7 mouse cellular contexts compared by ENCODE assay signal in genomic region chr3:96812395-96813091, GRCm38 (mm10). TPM values are rescaled to one million over a fixed set of nuclear protein-coding genes. Genes with fewer than 3 reads are reported as not detected.
DNase-seq lines count a peak whose midpoint lies in the region; ATAC-seq and TF ChIP-seq lines count a peak whose summit lies in the region.

No protein-coding gene starts in this region.

- WGBS in limb, embryonic 11.5 days = 39% methylated on average over 20 of the region's 20 CpGs
- WGBS in midbrain, embryonic 16.5 days = 43% methylated on average over 20 of the region's 20 CpGs

- no peaks in the 10 kb centered on the region for H3K9me3 ChIP-seq in limb, embryonic 11.5 days (ENCODE audit: control insufficient read depth, low read length)
- H3K9me3 ChIP-seq in midbrain, embryonic 16.5 days (replicated peaks; ENCODE audit: control insufficient read depth, low read length, poor library complexity, severe bottlenecking) = no peaks in the 10 kb centered on the region; the same call in 1 of the 2 replicates

- no peak overlapping the region for H3K9ac ChIP-seq in limb, embryonic 11.5 days (ENCODE audit: low read length)
- no peak overlapping the region for H3K9ac ChIP-seq in midbrain, embryonic 16.5 days (ENCODE audit: low read depth, low read length)

- H3K4me2 ChIP-seq in limb, embryonic 11.5 days (ENCODE audit: low read depth, severe bottlenecking) = no peak overlapping the region
- H3K4me2 ChIP-seq in midbrain, embryonic 16.5 days (ENCODE audit: low read length) = 0 out of 2 replicates have a peak overlapping the region, but pooled peaks have one; percentile 6

- DNase-seq in adrenal gland, adult 2 months = peak; percentile 78
- DNase-seq in kidney, adult 18-20 months = peak; percentile 90
- DNase-seq in limb, embryonic 11.5 days (ENCODE audit: low spot score) = peak; percentile 85
- DNase-seq in spleen, postnatal 10 days (ENCODE audit: low spot score in 2 of 2) = peak; percentile 71 to 88

- H3K4me3 ChIP-seq in cortical plate, adult 2 months (ENCODE audit: insufficient read depth, low read length) = no peak overlapping the region
- H3K4me3 ChIP-seq in limb, embryonic 11.5 days (ENCODE audit: low read depth, low read length) = no peak overlapping the region
- H3K4me3 ChIP-seq in midbrain, embryonic 16.5 days (ENCODE audit: low read depth, low read length) = no peak overlapping the region

- H3K36me3 ChIP-seq in limb, embryonic 11.5 days (ENCODE audit: control insufficient read depth, insufficient read depth, low read length) = no peaks in the 10 kb centered on the region
- H3K36me3 ChIP-seq in midbrain, embryonic 16.5 days (ENCODE audit: control insufficient read depth, insufficient read depth, low read length) = no peaks in the 10 kb centered on the region

- peaks cover 3% of the 10 kb centered on the region; the same call in 1 of the 2 replicates for H3K27me3 ChIP-seq in limb, embryonic 11.5 days (ENCODE audit: control insufficient read depth, insufficient read depth, low read length)
- no peaks in the 10 kb centered on the region for H3K27me3 ChIP-seq in midbrain, embryonic 16.5 days (ENCODE audit: control insufficient read depth, insufficient read depth, low read depth, low read length)

- ATAC-seq in granulocyte monocyte progenitor cell, adult 5-6 weeks (replicated peaks; ENCODE audit: poor library complexity, severe bottlenecking) = peak; percentile 71
- ATAC-seq in limb, embryonic 11.5 days (ENCODE audit: insufficient number of reproducible peaks, low FRiP score, low TSS enrichment, low read depth) = no peak
- no peak for ATAC-seq in midbrain, embryonic 16.5 days

- TF ChIP-seq POLR2A in cortical plate, adult 2 months (IDR thresholded peaks at IDR 0.05; ENCODE audit: extremely low read depth, insufficient read depth, low read length) = no peak

- no peaks in the 10 kb centered on the region for H3K4me1 ChIP-seq in cortical plate, adult 2 months (ENCODE audit: control insufficient read depth, insufficient read depth, low read length)
- H3K4me1 ChIP-seq in limb, embryonic 11.5 days (ENCODE audit: control insufficient read depth, insufficient read depth, low read length) = no peaks in the 10 kb centered on the region
- no peaks in the 10 kb centered on the region for H3K4me1 ChIP-seq in midbrain, embryonic 16.5 days (ENCODE audit: control insufficient read depth, insufficient read depth, low read length)

- H3K27ac ChIP-seq in cortical plate, adult 2 months (ENCODE audit: insufficient read depth, low read length) = no peak overlapping the region
- H3K27ac ChIP-seq in limb, embryonic 11.5 days (replicated peaks; ENCODE audit: low read depth, low read length) = no peak overlapping the region
- H3K27ac ChIP-seq in midbrain, embryonic 16.5 days (ENCODE audit: low read length) = no peak overlapping the region

- peak; percentile 47 for TF ChIP-seq CTCF in cortical plate, adult 2 months (IDR thresholded peaks at IDR 0.05; ENCODE audit: extremely low read depth, insufficient read depth, low read length)

RNA-seq across cellular contexts. Expression of gene Pdzk1, which starts 16.5 kb away (rescaled TPM):
- under 1 TPM; 0.26 to 0.35 TPM for total RNA-seq in adrenal gland, adult 2 months (2021)
- not detected in 2 replicates for polyA plus RNA-seq in adrenal gland, adult 2 months (2012; rRNA removed)
- polyA plus RNA-seq in cortical plate, adult 2 months (2012; rRNA removed) = 0.17 and 0.19 TPM in 2 replicates
- not detected in 2 replicates for total RNA-seq in granulocyte monocyte progenitor cell, adult 5-6 weeks (2014; fragmentation: Nextera tagmentation)
- total RNA-seq in granulocyte monocyte progenitor cell, adult 5-6 weeks (2017) = not detected in 2 replicates
- not detected in 2 replicates for polyA plus RNA-seq in limb, embryonic 11.5 days (2014; fragmentation: Nextera tagmentation; extraction: Ambion mirVana)
- polyA plus RNA-seq in midbrain, embryonic 16.5 days (2015; fragmentation: Nextera tagmentation; extraction: Ambion mirVana) = 0.60 and 0.68 TPM in 2 replicates

RNA-seq across cellular contexts. Expression of gene Cd160, which starts 16.6 kb away (rescaled TPM):
- total RNA-seq in adrenal gland, adult 2 months (2021) = not detected
- polyA plus RNA-seq in adrenal gland, adult 2 months (2012; rRNA removed) = 0.18 TPM in 1 of 2 replicates, not detected in the other
- 0.06 TPM in 1 of 2 replicates, not detected in the other for polyA plus RNA-seq in cortical plate, adult 2 months (2012; rRNA removed)
- not detected in 2 replicates for total RNA-seq in granulocyte monocyte progenitor cell, adult 5-6 weeks (2014; fragmentation: Nextera tagmentation)
- total RNA-seq in granulocyte monocyte progenitor cell, adult 5-6 weeks (2017) = 0.62 and 1.9 TPM in 2 replicates
- polyA plus RNA-seq in limb, embryonic 11.5 days (2014; fragmentation: Nextera tagmentation; extraction: Ambion mirVana) = 0.20 and 0.21 TPM in 2 replicates
- 0.27 and 0.48 TPM in 2 replicates for polyA plus RNA-seq in midbrain, embryonic 16.5 days (2015; fragmentation: Nextera tagmentation; extraction: Ambion mirVana)
